Mouse (Mus musculus): ENCODE data around the gene Ifna14. TPM values are rescaled to one million over a fixed set of nuclear protein-coding genes. Genes with fewer than 3 reads are reported as not detected.

Gene Ifna14
- polyA plus RNA-seq, 1 experiment from 2014 or later = not detected

- 89% methylated on average over 2 of the region's 2 CpGs for WGBS
- no peak overlapping the region for H3K4me3 ChIP-seq
- no peak overlapping the region for H3K4me2 ChIP-seq (replicated peaks)
- no peaks in the 10 kb centered on the region for H3K4me1 ChIP-seq
- no peaks in the 10 kb centered on the region for H3K9me3 ChIP-seq
- ATAC-seq (ENCODE audit: low FRiP score, low read depth) = no peak
- no peaks in the 10 kb centered on the region for H3K27me3 ChIP-seq
- H3K9ac ChIP-seq = no peak overlapping the region
- H3K27ac ChIP-seq = no peak overlapping the region
- no peaks in the 10 kb centered on the region for H3K36me3 ChIP-seq
These were observed 38.1 kb downstream of the Ifna14 start for GRCm38 (mm10) chr4:88533499-88533898.

DNA sequence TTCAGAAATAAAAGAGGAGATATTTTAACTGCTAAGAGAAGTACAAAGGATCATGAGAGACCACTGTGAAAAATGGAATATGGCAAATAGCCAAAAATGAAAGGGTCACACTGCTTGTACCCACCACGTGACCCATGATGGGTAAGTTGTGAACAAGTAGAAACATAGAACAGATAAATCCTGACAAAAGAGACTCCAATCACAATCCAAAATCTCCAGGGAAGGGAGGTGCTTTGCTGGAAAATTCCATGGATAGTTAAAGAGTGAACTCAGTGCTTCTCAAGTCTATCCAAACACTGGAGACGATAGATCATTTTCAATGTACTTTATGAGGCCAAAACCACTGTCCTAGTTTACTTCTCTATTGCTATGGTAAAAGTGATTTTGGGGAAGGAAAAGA, 40.7 kb downstream of the Ifna14 start:
- no peak overlapping the region for H3K4me3 ChIP-seq
- no peak overlapping the region for H3K9ac ChIP-seq
- H3K27ac ChIP-seq = no peak overlapping the region
- no peaks in the 10 kb centered on the region for H3K9me3 ChIP-seq
- 77% methylated on average over 2 of the region's 2 CpGs for WGBS
- H3K4me1 ChIP-seq = no peaks in the 10 kb centered on the region
- H3K36me3 ChIP-seq = no peaks in the 10 kb centered on the region
- no peak overlapping the region for H3K4me2 ChIP-seq (replicated peaks)
- H3K27me3 ChIP-seq = no peaks in the 10 kb centered on the region
- no peak for ATAC-seq (ENCODE audit: low FRiP score, low read depth)

DNA sequence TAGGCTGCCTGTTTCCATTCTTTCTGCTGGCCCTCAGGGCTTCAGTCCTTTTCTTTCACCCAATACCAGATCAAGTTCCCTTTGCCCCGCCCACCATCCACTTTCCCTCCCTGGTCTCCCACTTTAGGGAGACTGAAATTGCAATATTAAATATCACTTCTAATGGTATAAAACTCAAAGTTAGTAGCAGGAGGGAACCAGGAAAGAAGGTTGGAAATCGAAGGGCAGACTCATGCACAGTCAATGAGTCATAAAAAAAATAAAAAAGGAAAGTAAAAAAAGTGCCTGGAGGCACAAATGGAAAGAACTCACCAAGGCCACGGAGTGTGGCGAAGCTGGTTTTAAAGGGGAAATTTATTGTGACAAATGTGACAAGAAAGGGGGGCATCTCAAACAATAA, 41.3 kb downstream of the Ifna14 start:
- H3K4me2 ChIP-seq (replicated peaks) = no peak overlapping the region
- ATAC-seq (ENCODE audit: low FRiP score, low read depth) = no peak
- H3K27ac ChIP-seq = no peak overlapping the region
- 52% methylated on average over 4 of the region's 4 CpGs for whole genome bisulfite sequencing
- no peak overlapping the region for H3K9ac ChIP-seq
- H3K36me3 ChIP-seq = no peaks in the 10 kb centered on the region
- no peak overlapping the region for H3K4me3 ChIP-seq
- no peaks in the 10 kb centered on the region for H3K27me3 ChIP-seq
- no peaks in the 10 kb centered on the region for H3K9me3 ChIP-seq
- H3K4me1 ChIP-seq = no peaks in the 10 kb centered on the region

DNA sequence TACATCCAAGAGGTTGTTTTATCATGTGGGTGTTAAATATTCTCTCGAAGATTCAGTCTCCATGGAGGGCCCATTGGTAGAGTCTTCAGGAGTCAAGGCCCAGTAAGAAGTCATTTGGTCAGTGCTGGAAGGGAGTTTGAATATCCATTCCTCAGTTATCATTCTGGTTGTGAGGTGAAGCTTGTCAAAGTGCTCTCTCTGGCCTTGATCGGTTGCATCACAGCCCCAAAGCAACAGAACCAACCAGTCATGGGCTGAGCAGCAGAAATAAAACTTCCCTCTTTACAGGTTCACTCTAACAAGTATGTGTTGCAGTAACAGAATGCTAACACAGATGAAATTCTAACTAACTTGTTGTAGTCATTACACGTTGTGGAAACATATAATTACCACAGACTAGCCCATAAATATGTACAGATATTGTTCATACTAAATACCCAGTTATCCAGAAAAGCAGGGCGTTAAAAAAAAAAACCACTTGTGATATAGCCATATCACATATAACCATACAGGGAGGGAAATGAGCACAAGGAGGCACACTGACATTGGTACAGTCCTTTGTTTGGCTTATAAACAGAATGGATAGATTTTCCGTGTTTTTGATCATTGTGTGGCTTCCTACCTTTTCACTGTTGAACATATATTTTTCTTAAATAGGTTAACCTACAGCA, 45.1 kb downstream of the Ifna14 start:
- no peak overlapping the region for H3K4me3 ChIP-seq
- WGBS = 79% methylated on average over 5 of the region's 5 CpGs
- no peak overlapping the region for H3K9ac ChIP-seq
- H3K9me3 ChIP-seq = no peaks in the 10 kb centered on the region
- H3K27ac ChIP-seq = no peak overlapping the region
- H3K4me1 ChIP-seq = no peaks in the 10 kb centered on the region
- no peak for ATAC-seq (ENCODE audit: low FRiP score, low read depth)
- H3K27me3 ChIP-seq = 0 out of 2 replicates have a peak, but pooled peaks cover 4% of the 10 kb centered on the region
- H3K4me2 ChIP-seq (replicated peaks) = no peak overlapping the region
- H3K36me3 ChIP-seq = no peaks in the 10 kb centered on the region

DNA sequence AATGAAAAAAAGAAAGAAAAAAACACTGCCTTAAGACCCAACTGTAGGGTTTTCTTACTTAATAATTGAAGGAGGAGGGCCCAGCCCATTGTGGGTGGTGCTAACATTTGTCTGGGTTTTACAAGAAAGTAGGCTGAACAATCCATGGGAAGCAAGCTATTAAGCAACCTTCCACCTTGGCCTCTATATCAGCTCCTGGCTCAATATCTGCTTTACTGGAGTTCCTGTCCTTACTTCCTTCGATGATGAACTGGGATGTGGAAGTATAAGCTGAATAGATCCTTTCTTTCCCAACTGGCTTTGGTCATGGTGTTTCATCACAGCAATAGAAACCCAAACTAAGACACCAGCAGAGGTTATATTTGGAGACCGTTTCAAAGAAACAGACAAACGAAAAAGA, 46.2 kb downstream of the Ifna14 start:
- Histone ChIP-seq H3K4me2 (replicated peaks) (no peak overlapping the region), H3K27ac (no peak overlapping the region), H3K4me1 (no peaks in the 10 kb centered on the region), H3K9me3 (no peaks in the 10 kb centered on the region), H3K9ac (no peak overlapping the region), H3K27me3 (0 out of 2 replicates have a peak, but pooled peaks cover 4% of the 10 kb centered on the region), H3K4me3 (no peak overlapping the region), H3K36me3 (no peaks in the 10 kb centered on the region)
- 78% methylated on average over 3 of the region's 3 CpGs for WGBS
- no peak for ATAC-seq (ENCODE audit: low FRiP score, low read depth)

- no peak for ATAC-seq (ENCODE audit: low FRiP score, low read depth)
- H3K36me3 ChIP-seq = no peaks in the 10 kb centered on the region
- H3K27me3 ChIP-seq = 0 out of 2 replicates have a peak, but pooled peaks cover 4% of the 10 kb centered on the region
- H3K4me3 ChIP-seq = no peak overlapping the region
- no peak overlapping the region for H3K27ac ChIP-seq
- H3K9ac ChIP-seq = no peak overlapping the region
- H3K4me1 ChIP-seq = no peaks in the 10 kb centered on the region
- no peaks in the 10 kb centered on the region for H3K9me3 ChIP-seq
- no peak overlapping the region for H3K4me2 ChIP-seq (replicated peaks)
These were observed 48.4 kb downstream of the Ifna14 start for GRCm38 (mm10) chr4:88523241-88523640.

DNA sequence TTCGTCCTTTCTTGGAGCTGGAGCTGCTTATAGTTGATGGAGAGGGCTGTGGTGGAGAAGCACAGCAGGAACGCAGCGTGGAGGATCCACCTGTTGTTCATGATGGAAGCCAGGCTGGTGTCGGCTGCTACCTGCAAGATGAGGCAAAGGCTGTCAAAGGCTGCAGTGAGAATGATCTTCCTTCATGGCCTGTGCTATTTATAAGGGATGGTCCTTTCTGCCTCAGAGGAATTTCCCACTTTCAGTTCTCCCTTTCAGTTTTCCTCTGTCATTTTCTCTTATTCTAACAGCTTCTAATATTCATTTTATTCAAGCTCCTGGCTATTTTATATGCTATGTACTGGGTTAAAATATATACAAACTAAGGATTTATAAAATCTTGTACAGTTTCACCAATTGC, 48.9 kb downstream of the Ifna14 start, which contains the start of gene Ifnb1:
Gene Ifnb1 (minus strand): TSS at position 101 of the 400 bp plus-strand sequence.
- WGBS = 89% methylated on average over 4 of the region's 4 CpGs
- Histone ChIP-seq H3K4me2 (replicated peaks) (no peak within 1 kb of the TSS), H3K27ac (no peak within 1 kb of the TSS)

More for the DNA sequence above, 48.9 kb downstream of the Ifna14 start, which contains the start of gene Ifnb1:
- ATAC-seq (ENCODE audit: low FRiP score, low read depth) = no peak
- Histone ChIP-seq H3K4me3 (no peak within 1 kb of the TSS), H3K36me3 (no peaks in the 10 kb centered on the region), H3K9ac (no peak within 1 kb of the TSS), H3K27me3 (0 out of 2 replicates have a peak, but pooled peaks cover 4% of the 10 kb centered on the region), H3K4me1 (no peaks in the 10 kb centered on the region), H3K9me3 (no peaks in the 10 kb centered on the region)

Other genes with a start within 250 kb of the Ifna14 start
- 6.8 TPM in 2 replicates for gene Hacd4, start 132.9 kb downstream of the Ifna14 start, polyA plus RNA-seq (2015; fragmentation: Nextera tagmentation; extraction: Ambion mirVana)
- not detected in 2 replicates for gene Ifnb1, start 49.0 kb downstream of the Ifna14 start, polyA plus RNA-seq (2015; fragmentation: Nextera tagmentation; extraction: Ambion mirVana)
- not detected in 2 replicates for gene Ifna15, start 13.6 kb downstream of the Ifna14 start, polyA plus RNA-seq (2015; fragmentation: Nextera tagmentation; extraction: Ambion mirVana)
- gene Ifna9, start 20.6 kb upstream of the Ifna14 start, polyA plus RNA-seq (2015; fragmentation: Nextera tagmentation; extraction: Ambion mirVana) = not detected in 2 replicates
- gene Ifna12, start 31.6 kb upstream of the Ifna14 start, polyA plus RNA-seq (2015; fragmentation: Nextera tagmentation; extraction: Ambion mirVana) = not detected in 2 replicates
- not detected in 2 replicates for gene C87499, start 62.6 kb upstream of the Ifna14 start, polyA plus RNA-seq (2015; fragmentation: Nextera tagmentation; extraction: Ambion mirVana)
- gene Ifna13, start 72.7 kb upstream of the Ifna14 start, polyA plus RNA-seq (2015; fragmentation: Nextera tagmentation; extraction: Ambion mirVana) = not detected in 2 replicates
- not detected in 2 replicates for gene Ifna16, start 105.1 kb upstream of the Ifna14 start, polyA plus RNA-seq (2015; fragmentation: Nextera tagmentation; extraction: Ambion mirVana)
- gene Ifna2, start 112.1 kb upstream of the Ifna14 start, polyA plus RNA-seq (2015; fragmentation: Nextera tagmentation; extraction: Ambion mirVana) = not detected in 2 replicates
- gene Ifnab, start 119.6 kb upstream of the Ifna14 start, polyA plus RNA-seq (2015; fragmentation: Nextera tagmentation; extraction: Ambion mirVana) = not detected in 2 replicates
- 1.0 and 1.1 TPM in 2 replicates for gene Gm26566, start 150.0 kb upstream of the Ifna14 start, polyA plus RNA-seq (2015; fragmentation: Nextera tagmentation; extraction: Ambion mirVana)
- gene Klhl9, start 150.7 kb upstream of the Ifna14 start, polyA plus RNA-seq (2015; fragmentation: Nextera tagmentation; extraction: Ambion mirVana) = 123 and 130 TPM in 2 replicates
- not detected in 2 replicates for gene Gm13271, start 183.1 kb upstream of the Ifna14 start, polyA plus RNA-seq (2015; fragmentation: Nextera tagmentation; extraction: Ambion mirVana)
- 0.34 and 0.45 TPM in 2 replicates for gene Gm13283, start 188.3 kb upstream of the Ifna14 start, polyA plus RNA-seq (2015; fragmentation: Nextera tagmentation; extraction: Ambion mirVana)
- 0.46 and 0.59 TPM in 2 replicates for gene Gm13290, start 202.0 kb upstream of the Ifna14 start, polyA plus RNA-seq (2015; fragmentation: Nextera tagmentation; extraction: Ambion mirVana)
- gene Gm13289, start 205.1 kb upstream of the Ifna14 start, polyA plus RNA-seq (2015; fragmentation: Nextera tagmentation; extraction: Ambion mirVana) = not detected in 2 replicates
- not detected in 2 replicates for gene Gm13272, start 208.1 kb upstream of the Ifna14 start, polyA plus RNA-seq (2015; fragmentation: Nextera tagmentation; extraction: Ambion mirVana)
- gene Ifnz, start 210.3 kb upstream of the Ifna14 start, polyA plus RNA-seq (2015; fragmentation: Nextera tagmentation; extraction: Ambion mirVana) = 0.27 and 0.41 TPM in 2 replicates
- not detected in 2 replicates for gene Gm13276, start 213.9 kb upstream of the Ifna14 start, polyA plus RNA-seq (2015; fragmentation: Nextera tagmentation; extraction: Ambion mirVana)
- not detected in 2 replicates for gene Gm13277, start 216.8 kb upstream of the Ifna14 start, polyA plus RNA-seq (2015; fragmentation: Nextera tagmentation; extraction: Ambion mirVana)
- gene Gm13278, start 219.8 kb upstream of the Ifna14 start, polyA plus RNA-seq (2015; fragmentation: Nextera tagmentation; extraction: Ambion mirVana) = not detected in 2 replicates
- not detected in 2 replicates for gene Gm13275, start 222.7 kb upstream of the Ifna14 start, polyA plus RNA-seq (2015; fragmentation: Nextera tagmentation; extraction: Ambion mirVana)
- not detected in 2 replicates for gene Gm13279, start 225.6 kb upstream of the Ifna14 start, polyA plus RNA-seq (2015; fragmentation: Nextera tagmentation; extraction: Ambion mirVana)
- 0.76 and 1.0 TPM in 2 replicates for gene Gm13285, start 227.9 kb upstream of the Ifna14 start, polyA plus RNA-seq (2015; fragmentation: Nextera tagmentation; extraction: Ambion mirVana)
- gene Gm13287, start 231.5 kb upstream of the Ifna14 start, polyA plus RNA-seq (2015; fragmentation: Nextera tagmentation; extraction: Ambion mirVana) = not detected in 2 replicates
- not detected in 2 replicates for gene Gm13288, start 233.7 kb upstream of the Ifna14 start, polyA plus RNA-seq (2015; fragmentation: Nextera tagmentation; extraction: Ambion mirVana)
- gene Ifna7, start 244.4 kb upstream of the Ifna14 start, polyA plus RNA-seq (2015; fragmentation: Nextera tagmentation; extraction: Ambion mirVana) = not detected in 2 replicates
- gene Ifna11, start 248.2 kb upstream of the Ifna14 start, polyA plus RNA-seq (2015; fragmentation: Nextera tagmentation; extraction: Ambion mirVana) = not detected in 2 replicates